Mouse (Mus musculus) adrenal gland, postnatal 25 days (tissue): ENCODE results near the gene Plpp3. TPM values are rescaled to one million over a fixed set of nuclear protein-coding genes. Genes with fewer than 3 reads are reported as not detected.

Experiments used
- DNase-seq: peaks from one replicate; pipeline ENCODE4 v3.0.0; 2021; ENCODE audit warnings: mixed read lengths
- total RNA-seq: library from RNA; stranded (reverse); gene quantifications from 2 replicates; pipeline ENCODE4 v1.2.3, GENCODE M21; 2021

The Plpp3 gene
- total RNA-seq, 1 experiment from 2014 or later = 406 TPM

GRCm38 (mm10) chr4:105220849-105221248 lies 63.7 kb downstream of the Plpp3 start:
- peak; percentile 65 for DNase-seq

GRCm38 (mm10) chr4:105221256-105221840 lies 64.2 kb downstream of the Plpp3 start:
- DNase-seq = peak; percentile 28

DNA sequence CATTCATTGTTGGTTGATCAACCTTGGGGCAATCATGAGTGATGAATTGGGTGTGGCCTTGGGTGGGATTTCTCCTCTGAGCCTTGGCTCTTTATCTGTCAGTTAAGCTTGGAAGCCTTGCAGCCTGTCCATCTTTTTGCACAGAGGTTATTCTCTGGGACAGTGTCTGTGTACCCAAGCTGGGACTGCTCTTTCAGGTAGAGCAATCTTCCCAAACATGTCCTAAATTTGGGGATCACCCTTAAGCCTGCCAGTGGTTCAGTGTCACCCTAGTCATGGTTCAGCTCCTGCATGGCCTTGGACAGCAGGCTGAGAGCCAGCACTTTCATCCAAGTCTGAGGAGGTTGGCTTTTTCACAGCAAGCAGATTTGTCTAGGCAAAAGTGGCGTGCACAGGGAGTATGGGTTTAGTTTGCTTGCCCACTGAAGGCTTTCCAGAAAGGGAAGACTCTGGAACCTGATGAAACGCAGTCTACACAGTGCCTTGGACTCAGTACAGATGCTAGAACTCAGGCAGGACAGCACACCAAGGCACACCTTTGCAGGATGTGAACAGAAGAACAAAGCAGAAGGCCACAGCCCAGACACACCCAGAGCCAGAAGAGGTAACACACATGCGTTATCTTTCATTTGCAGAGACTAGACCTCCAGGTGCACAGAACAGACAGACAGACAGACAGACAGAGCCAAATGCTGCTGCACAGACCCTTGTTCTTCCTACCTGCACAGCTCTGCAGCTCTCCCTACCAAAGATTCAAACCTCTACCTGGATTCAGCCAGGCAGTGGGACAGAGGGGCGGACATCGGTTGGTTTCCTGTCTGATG lies 66.2 kb downstream of the Plpp3 start:
- peak; percentile 59 for DNase-seq

DNA sequence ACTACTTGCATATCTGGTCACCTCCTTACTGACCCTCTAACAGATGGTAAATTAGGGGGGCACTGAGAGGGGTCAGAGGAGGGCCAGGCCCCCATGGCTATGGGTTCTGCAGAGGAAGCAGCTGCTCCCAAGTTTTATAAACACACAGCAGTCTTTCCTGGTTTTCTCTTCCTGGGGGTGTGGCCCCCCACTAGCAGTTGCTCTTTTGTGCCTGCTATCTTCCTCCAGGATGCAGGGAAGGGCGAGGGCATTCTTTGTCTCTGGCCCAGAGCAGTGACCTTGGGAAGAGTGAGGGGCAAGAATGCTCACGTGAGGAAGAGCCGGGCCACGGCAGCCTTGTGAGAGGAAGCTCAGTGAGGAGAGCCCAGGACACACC lies 66.8 kb downstream of the Plpp3 start:
- DNase-seq = peak; percentile 45

GRCm38 (mm10) chr4:105225512-105225911 lies 68.4 kb downstream of the Plpp3 start:
- DNase-seq = peak; percentile 66

GRCm38 (mm10) chr4:105226351-105226750 lies 69.2 kb downstream of the Plpp3 start:
- DNase-seq = peak; percentile 31

- no peak for DNase-seq
Measured at GRCm38 (mm10) chr4:105230127-105230526, 73.0 kb downstream of the Plpp3 start.

DNA sequence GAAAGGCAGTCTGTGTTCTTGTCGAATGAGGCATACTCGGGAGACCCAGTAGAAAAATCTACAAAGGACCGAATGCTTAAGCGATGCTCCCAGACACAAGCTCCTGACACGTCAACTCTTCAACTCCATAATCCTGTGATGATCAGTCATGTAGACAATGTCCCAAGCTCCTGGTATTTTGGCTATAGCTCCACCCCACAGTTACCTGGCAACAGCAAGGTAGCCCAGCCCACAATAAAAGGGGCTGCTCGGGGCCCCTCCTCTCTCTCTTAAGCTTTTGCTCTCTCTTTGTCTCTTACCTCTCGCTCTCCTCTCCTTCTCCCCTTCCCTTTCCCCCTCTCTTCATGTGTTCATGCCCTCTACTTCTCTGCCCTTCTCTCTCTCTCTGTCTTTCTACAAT lies 83.1 kb downstream of the Plpp3 start:
- DNase-seq = no peak

DNA sequence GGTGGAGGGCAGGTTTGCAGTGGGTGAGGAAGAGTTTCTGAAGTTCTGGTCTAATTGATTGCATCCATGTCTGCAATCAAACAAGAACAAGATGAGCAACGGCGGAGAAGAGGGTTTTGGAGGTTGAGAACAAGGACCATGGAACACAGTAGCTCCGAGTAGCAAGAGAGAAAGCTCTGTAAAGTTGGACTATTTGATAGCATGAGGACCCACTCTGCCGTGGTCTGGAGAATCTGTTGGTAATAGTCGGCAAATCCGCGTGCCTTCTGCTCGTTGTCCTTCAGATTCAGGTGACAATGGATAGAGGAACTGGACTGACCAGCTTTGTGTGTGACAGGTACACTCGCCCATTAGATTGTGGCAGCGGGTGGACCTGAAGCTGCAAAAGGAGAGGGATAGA lies 87.8 kb downstream of the Plpp3 start:
- DNase-seq = no peak

GRCm38 (mm10) chr4:105245479-105245944 lies 88.4 kb downstream of the Plpp3 start:
- DNase-seq = peak; percentile 65

DNA sequence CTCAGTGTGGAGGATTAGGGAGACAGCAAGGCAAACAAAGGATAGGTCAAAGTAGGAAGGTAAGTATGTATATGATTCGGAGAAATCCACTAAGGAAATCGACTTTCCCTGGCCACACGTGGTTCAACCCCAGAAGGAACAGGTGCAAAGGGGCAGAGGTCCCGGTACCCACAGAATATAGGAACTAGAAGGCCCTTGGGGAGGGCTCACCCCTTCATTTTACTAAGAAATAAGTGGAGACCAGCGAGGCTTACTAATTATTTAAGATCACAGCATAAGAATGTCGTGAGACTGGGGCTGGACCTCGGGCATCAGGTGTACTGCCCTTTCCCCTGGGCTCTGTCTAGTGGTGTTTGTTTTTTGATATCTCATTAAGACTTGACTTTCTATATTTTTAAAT lies 89.2 kb downstream of the Plpp3 start:
- DNase-seq = no peak

GRCm38 (mm10) chr4:105248161-105248560 lies 91.0 kb downstream of the Plpp3 start:
- no peak for DNase-seq

DNA sequence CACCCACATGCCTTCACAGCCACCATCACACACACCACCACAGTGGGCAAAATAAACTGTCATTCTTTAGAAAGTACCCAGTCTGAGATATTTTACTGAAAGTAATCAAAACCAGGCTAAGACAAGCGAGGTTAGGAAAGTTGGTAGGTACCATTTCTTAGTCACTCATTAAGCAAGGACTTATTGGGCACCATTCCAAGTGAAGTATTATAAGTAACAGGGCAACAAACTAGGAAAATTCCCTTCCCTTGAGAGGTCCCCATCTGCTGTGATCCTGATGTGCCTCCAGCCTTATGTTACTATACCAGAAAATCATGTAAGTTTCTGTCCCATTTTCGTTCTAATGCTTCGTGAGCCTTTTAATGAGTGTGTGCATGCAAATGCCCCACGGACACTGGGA lies 92.1 kb downstream of the Plpp3 start:
- DNase-seq = no peak

GRCm38 (mm10) chr4:105250946-105251345 lies 93.8 kb downstream of the Plpp3 start:
- no peak for DNase-seq

- DNase-seq = no peak
Measured at GRCm38 (mm10) chr4:105252044-105252443, 94.9 kb downstream of the Plpp3 start.

- DNase-seq = no peak
Measured at GRCm38 (mm10) chr4:105252571-105253200, 95.5 kb downstream of the Plpp3 start.

- DNase-seq = no peak
Measured at GRCm38 (mm10) chr4:105253453-105254341, 96.5 kb downstream of the Plpp3 start.

DNA sequence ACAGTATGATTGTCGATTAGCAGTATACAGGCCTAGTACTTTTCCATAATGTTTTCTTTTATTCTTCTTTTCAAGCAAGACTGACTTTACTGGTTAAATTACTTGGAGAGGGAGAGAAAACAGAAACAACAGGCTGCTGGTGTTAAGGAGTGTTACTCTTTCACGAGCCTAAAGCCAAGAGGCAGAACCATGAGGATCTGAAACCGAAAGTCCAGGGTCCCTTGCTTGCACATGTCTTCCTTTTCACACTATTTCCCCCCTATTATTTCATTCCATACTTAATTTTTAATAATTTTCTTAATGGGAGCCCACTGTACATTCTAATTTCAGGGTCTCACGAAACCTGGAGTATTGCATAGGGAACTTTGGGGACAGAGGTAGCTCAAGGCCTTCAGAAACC lies 97.2 kb downstream of the Plpp3 start:
- DNase-seq = no peak

DNA sequence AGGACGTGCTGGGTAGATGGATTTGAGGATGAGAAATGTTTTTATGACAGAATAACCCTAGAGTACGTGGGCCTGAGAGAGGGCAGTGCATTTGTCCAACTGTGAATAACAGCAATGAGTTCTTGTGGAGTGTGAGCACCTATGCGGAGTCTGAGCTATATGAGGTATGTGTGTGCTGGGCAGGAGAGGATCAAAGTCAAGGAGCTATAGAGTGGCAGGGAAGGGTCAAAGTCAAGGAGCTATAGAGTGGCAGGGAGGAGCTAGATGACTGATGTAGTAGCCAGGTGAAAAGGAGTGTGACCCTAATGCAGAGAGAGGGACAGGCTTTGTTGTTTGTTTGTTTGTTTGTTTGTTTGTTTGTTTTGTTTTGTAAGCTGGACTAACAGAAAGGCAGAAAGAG lies 98.0 kb downstream of the Plpp3 start:
- DNase-seq = no peak

- DNase-seq = no peak
Measured at GRCm38 (mm10) chr4:105257667-105258560, 100.8 kb downstream of the Plpp3 start.

DNA sequence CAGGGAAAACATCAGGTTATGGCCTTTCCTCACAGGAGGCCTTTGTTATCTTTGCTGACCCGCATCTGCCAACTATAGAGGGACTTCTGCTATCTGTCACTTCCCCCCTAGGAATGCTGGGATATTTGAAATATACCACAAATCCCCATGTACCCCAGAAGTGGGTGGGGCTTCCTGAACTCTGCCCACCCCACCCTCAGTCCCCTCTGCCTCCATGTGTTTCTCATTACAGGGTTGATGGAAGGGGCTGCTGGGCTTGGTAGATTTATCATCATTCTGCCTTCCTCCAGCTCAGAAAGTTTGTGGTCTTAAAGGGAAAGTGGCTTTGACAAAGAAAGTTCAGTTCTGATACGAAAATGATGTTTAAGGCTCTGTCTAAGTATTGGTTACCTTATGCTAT lies 103.2 kb downstream of the Plpp3 start:
- no peak for DNase-seq
